In the genomic region with DNA sequence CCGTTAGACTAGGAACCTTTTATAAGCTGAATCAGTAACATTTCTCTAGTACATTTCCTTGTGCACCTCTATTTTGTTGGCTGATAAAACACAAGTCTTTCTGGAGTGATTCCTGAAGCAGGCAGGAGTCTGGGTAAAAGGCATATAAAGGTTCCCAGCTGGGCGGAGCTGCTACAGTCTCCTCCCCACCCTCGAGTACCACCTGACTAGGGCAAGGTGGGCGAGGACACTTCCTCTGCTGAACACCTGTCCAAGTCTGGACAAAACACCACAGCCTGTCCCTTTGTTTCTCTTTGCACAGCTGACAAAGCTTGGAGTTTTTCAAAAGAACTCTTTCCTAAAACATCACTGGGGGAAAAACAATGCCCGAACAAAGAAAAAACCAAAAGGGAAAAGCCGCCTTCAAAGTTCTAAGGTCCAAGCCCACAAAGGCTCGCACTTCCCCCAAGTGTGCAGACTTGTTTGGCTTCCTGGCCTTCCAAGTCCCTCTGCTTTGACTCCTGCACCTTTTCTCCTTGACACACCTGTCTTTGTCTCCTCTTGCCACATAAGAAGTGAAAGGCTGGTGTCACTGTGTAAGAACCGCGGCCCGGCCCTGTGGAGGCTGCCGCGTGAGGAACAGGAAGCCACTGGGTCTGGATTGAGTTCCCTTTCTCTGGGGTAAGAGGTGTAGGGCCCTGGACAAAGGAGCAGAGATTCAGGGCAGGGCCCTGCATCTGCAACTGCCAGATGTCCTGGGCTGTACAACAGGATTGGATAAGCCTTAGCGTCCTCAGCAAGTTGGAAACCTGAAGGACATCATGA, we compare ENCODE assay signal across 25 mouse cellular contexts.
A peak's percentile ranks its signal among the peaks of the same experiment; 100 is the strongest.
DNase-seq lines count a peak whose midpoint lies in the region; ATAC-seq and TF ChIP-seq lines count a peak whose summit lies in the region.
"Had no signal": no experiment of that assay in that cellular context is flagged by ENCODE, and none has a peak within 500 bp of the region (broad histone marks: within the 10 kb centered on the region; RNA-seq: fewer than 3 reads in every experiment).

No protein-coding gene starts in this region.

- 73% methylated on average over 13 of the region's 13 CpGs for WGBS in heart, embryonic 10.5 days
- 76% methylated on average over 13 of the region's 13 CpGs for WGBS in stomach, embryonic 14.5 days
- 87% methylated on average over 13 of the region's 13 CpGs for WGBS in midbrain, postnatal 0 days

- H3K27ac ChIP-seq in heart, embryonic 10.5 days: 0 out of 2 replicates have a peak overlapping the region, but pooled peaks have one; percentile 19
- peak overlapping the region; percentile 90 for H3K27ac ChIP-seq in ES-Bruce4 (ENCODE audit: insufficient read depth, low read length)
- H3K27ac ChIP-seq in stomach, embryonic 14.5 days (ENCODE audit: low read length): peak overlapping the region; percentile 6; the same call in 1 of the 2 replicates
- no peak overlapping the region for H3K27ac ChIP-seq in midbrain, postnatal 0 days (ENCODE audit: low read depth, low read length)
- H3K27ac ChIP-seq: embryonic facial prominence, embryonic 10.5 days; heart, adult 2 months; heart, embryonic 15.5 days; hindbrain, postnatal 0 days; kidney, postnatal 0 days; left cerebral cortex, adult 2 months; limb, embryonic 15.5 days; liver, embryonic 14.5 days; lung, embryonic 15.5 days; midbrain, embryonic 10.5 days had no signal

- no peak for TF ChIP-seq POLR2A in ES-Bruce4 (IDR thresholded peaks at IDR 0.05; ENCODE audit: insufficient read depth, low read length)

- H3K4me2 ChIP-seq in stomach, embryonic 14.5 days (replicated peaks; ENCODE audit: low read depth, low read length): no peak overlapping the region
- H3K4me2 ChIP-seq in midbrain, postnatal 0 days (ENCODE audit: low read depth, low read length, poor library complexity, severe bottlenecking): no peak overlapping the region
- H3K4me2 ChIP-seq: heart, embryonic 15.5 days; limb, embryonic 15.5 days; lung, embryonic 15.5 days had no signal

- H3K9ac ChIP-seq in ES-Bruce4 (ENCODE audit: low read depth, poor library complexity, severe bottlenecking): no peak overlapping the region
- H3K9ac ChIP-seq in stomach, embryonic 14.5 days (replicated peaks; ENCODE audit: low read depth, low read length): no peak overlapping the region
- H3K9ac ChIP-seq in midbrain, postnatal 0 days (replicated peaks; ENCODE audit: low read length, poor library complexity, severe bottlenecking): no peak overlapping the region
- H3K9ac ChIP-seq: heart, embryonic 15.5 days; limb, embryonic 15.5 days; liver, embryonic 14.5 days; lung, embryonic 15.5 days had no signal

- no peak overlapping the region for H3K4me3 ChIP-seq in heart, embryonic 10.5 days
- no peak overlapping the region for H3K4me3 ChIP-seq in ES-Bruce4 (ENCODE audit: low read depth, low read length)
- no peak overlapping the region for H3K4me3 ChIP-seq in stomach, embryonic 14.5 days (ENCODE audit: low read depth, low read length)
- no peak overlapping the region for H3K4me3 ChIP-seq in midbrain, postnatal 0 days (ENCODE audit: low read depth, low read length)
- H3K4me3 ChIP-seq: embryonic facial prominence, embryonic 10.5 days; heart, adult 2 months; heart, embryonic 15.5 days; left cerebral cortex, adult 2 months; limb, embryonic 15.5 days; lung, embryonic 15.5 days; midbrain, embryonic 10.5 days had no signal

- H3K9me3 ChIP-seq in heart, embryonic 10.5 days: no peaks in the 10 kb centered on the region
- H3K9me3 ChIP-seq in ES-Bruce4 (replicated peaks; ENCODE audit: control insufficient read depth, insufficient read depth, low read length, poor library complexity, severe bottlenecking): no peaks in the 10 kb centered on the region
- no peaks in the 10 kb centered on the region for H3K9me3 ChIP-seq in stomach, embryonic 14.5 days (ENCODE audit: control insufficient read depth, low read depth, low read length)
- no peaks in the 10 kb centered on the region for H3K9me3 ChIP-seq in midbrain, postnatal 0 days (ENCODE audit: low read length)
- H3K9me3 ChIP-seq: embryonic facial prominence, embryonic 10.5 days; heart, embryonic 15.5 days; limb, embryonic 15.5 days; lung, embryonic 15.5 days; midbrain, embryonic 10.5 days had no signal

- ATAC-seq in stomach, embryonic 14.5 days (ENCODE audit: insufficient number of reproducible peaks, insufficient read depth, low FRiP score, low read depth): no peak
- no peak for ATAC-seq in midbrain, postnatal 0 days (ENCODE audit: low FRiP score)
- ATAC-seq: forebrain, embryonic 16.5 days; hindbrain, postnatal 0 days had no signal

- H3K4me1 ChIP-seq in heart, embryonic 10.5 days: peaks cover 24% of the 10 kb centered on the region
- H3K4me1 ChIP-seq in ES-Bruce4 (ENCODE audit: control insufficient read depth, insufficient read depth, low read length): peaks cover 8% of the 10 kb centered on the region
- H3K4me1 ChIP-seq in stomach, embryonic 14.5 days (ENCODE audit: control insufficient read depth, insufficient read depth, low read length): no peaks in the 10 kb centered on the region
- H3K4me1 ChIP-seq in midbrain, postnatal 0 days (ENCODE audit: insufficient read depth, low read length): no peaks in the 10 kb centered on the region
- H3K4me1 ChIP-seq: limb, embryonic 15.5 days; lung, embryonic 15.5 days; midbrain, embryonic 10.5 days had no signal

- no peaks in the 10 kb centered on the region for H3K36me3 ChIP-seq in heart, embryonic 10.5 days
- no peaks in the 10 kb centered on the region for H3K36me3 ChIP-seq in ES-Bruce4 (ENCODE audit: control insufficient read depth, insufficient read depth, low read length, poor library complexity, severe bottlenecking)
- no peaks in the 10 kb centered on the region for H3K36me3 ChIP-seq in stomach, embryonic 14.5 days (ENCODE audit: control insufficient read depth, insufficient read depth, low read length)
- H3K36me3 ChIP-seq in midbrain, postnatal 0 days (ENCODE audit: insufficient read depth, low read length): no peaks in the 10 kb centered on the region
- H3K36me3 ChIP-seq: embryonic facial prominence, embryonic 10.5 days; heart, embryonic 15.5 days; limb, embryonic 15.5 days; lung, embryonic 15.5 days; midbrain, embryonic 10.5 days had no signal

- peak; percentile 86 for TF ChIP-seq EP300 in ES-Bruce4 (IDR thresholded peaks at IDR 0.05; ENCODE audit: insufficient read depth, low read depth, low read length)

- H3K27me3 ChIP-seq in heart, embryonic 10.5 days (ENCODE audit: insufficient read depth, poor library complexity, severe bottlenecking): peaks cover 60% of the 10 kb centered on the region
- H3K27me3 ChIP-seq in ES-Bruce4 (ENCODE audit: control insufficient read depth, insufficient read depth, low read length, poor library complexity, severe bottlenecking): no peaks in the 10 kb centered on the region
- H3K27me3 ChIP-seq in stomach, embryonic 14.5 days (ENCODE audit: control insufficient read depth, insufficient read depth, low read length): no peaks in the 10 kb centered on the region
- no peaks in the 10 kb centered on the region for H3K27me3 ChIP-seq in midbrain, postnatal 0 days (ENCODE audit: insufficient read depth, low read length)
- H3K27me3 ChIP-seq: lung, embryonic 15.5 days had no signal

- DNase-seq in heart, embryonic 10.5 days (ENCODE audit: low spot score): no peak
- no peak for DNase-seq in heart, adult 8-10 months (ENCODE audit: low spot score)
- DNase-seq in ZHBTc4 (ENCODE audit: low read depth, low spot score): peak; percentile 84
- DNase-seq in left cerebral cortex, postnatal 4 days: no peak
- DNase-seq in midbrain, postnatal 0 days (ENCODE audit: low spot score): no peak
- no peak for DNase-seq in urinary bladder, adult 2 months (ENCODE audit: low spot score)
- DNase-seq: adrenal gland, postnatal 36 days; cerebellum, adult 9-11 months; gastrocnemius, postnatal 14 days; heart, adult 2 months; heart, postnatal 4 days; kidney, adult 2 months; lung, postnatal 4 days had no signal

- intact Hi-C loops in left cerebral cortex, postnatal 4 days (cut with DNase I): no loop called here

- no peak for TF ChIP-seq CTCF in ES-Bruce4 (IDR thresholded peaks at IDR 0.05; ENCODE audit: low read depth, low read length)
- no peak for TF ChIP-seq CTCF in midbrain, postnatal 0 days (IDR thresholded peaks at IDR 0.05)
